Mouse (Mus musculus): Measurements from ENCODE around the gene Apip.

DNA sequence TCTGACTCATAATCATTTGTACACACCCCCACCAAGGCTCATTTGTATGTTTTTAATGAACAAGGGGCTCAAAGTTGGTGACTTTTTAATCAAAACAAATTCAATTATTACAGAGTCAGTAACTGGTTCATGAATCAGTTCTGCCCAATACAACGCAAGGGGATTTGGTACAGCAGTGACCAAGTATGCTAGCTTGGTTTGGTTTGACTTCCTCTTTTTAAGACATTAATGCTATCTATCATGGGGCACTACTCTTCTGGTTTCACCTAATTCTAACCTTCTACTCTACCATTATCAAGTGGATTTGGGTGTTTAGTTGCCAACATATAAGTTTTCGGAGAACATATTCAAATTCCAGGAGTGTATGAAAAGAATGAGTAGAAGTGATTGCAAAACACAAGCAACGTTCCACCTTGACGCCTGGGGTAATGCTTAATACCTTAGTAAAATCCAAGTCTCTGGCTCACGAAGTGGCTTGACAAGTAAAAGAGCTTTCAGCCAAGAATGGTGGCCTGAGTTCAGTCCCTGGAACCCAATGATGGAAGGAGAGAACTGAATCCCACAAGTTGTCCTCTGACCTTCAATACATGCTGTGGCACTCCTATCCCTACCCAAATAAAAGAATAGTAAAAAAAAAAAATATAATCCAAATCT, 3.6 kb upstream of the Apip start:
- no peak for TF ChIP-seq CTCF (conservative IDR thresholded peaks at IDR 0.05; ENCODE audit: insufficient read depth, insufficient read length, low read depth, low read length)
- no peak for TF ChIP-seq POLR2A (IDR thresholded peaks at IDR 0.05; ENCODE audit: low read depth, low read length)

Data from kidney, adult 2 months (tissue).